Mouse (Mus musculus): ENCODE results near the gene Gm20388.
A peak's percentile ranks its signal among the peaks of the same experiment; 100 is the strongest.

Gm20388 gene

GRCm38 (mm10) chr8:121705174-121705573, 1794.5 kb downstream of the Gm20388 start:
- DNase-seq (ENCODE audit: low spot score in 2 of 2): no peak

GRCm38 (mm10) chr8:121706956-121707355, 1796.3 kb downstream of the Gm20388 start:
- DNase-seq (ENCODE audit: low spot score in 2 of 2): no peak

GRCm38 (mm10) chr8:121708406-121708805, 1797.8 kb downstream of the Gm20388 start:
- no peak for DNase-seq (ENCODE audit: low spot score in 2 of 2)

DNA sequence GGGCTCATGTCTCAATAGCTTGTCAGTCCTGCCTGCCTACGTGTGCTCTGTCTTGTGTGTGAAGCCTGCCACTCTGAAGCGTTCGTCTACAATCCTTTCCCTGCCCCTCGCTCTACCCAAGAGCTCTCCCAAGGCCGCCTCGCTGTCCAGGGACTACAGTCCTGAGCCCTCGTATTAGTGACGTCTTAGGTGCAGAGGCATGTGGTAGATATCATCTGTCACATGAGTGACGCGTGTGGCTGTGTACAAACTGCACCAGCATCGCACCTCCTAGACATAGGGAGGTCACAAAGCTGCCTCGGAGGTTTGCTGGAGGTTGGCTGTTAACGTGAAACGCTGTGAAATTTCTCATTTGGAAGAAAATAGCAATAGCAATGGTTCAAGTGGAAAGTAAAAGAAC, 1806.9 kb downstream of the Gm20388 start:
- DNase-seq (ENCODE audit: low spot score in 2 of 2): no peak

DNA sequence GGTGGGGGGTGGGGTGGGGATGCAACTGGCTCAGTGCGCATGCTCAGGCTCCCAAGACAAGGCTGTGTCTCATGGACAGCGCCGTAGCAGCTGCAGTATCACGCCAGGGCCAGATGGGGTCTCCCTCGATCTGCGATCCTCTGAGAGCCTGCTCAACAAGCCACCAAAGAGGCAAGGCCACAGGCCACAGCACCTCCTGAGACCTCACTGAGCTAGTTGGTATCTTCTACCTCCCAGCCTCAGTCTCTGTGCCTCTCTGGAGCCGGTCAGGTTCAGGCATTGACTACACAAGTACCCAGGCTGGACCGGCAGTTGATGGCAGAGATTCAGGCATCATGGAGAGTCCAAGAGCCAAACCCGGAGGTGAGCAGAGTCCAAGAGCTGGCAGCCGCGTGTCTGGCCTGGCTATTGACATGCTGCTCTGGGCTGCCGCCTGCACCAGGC, 1807.4 kb downstream of the Gm20388 start:
- peak; percentile 38 to 69 for DNase-seq (ENCODE audit: low spot score in 2 of 2)

DNA sequence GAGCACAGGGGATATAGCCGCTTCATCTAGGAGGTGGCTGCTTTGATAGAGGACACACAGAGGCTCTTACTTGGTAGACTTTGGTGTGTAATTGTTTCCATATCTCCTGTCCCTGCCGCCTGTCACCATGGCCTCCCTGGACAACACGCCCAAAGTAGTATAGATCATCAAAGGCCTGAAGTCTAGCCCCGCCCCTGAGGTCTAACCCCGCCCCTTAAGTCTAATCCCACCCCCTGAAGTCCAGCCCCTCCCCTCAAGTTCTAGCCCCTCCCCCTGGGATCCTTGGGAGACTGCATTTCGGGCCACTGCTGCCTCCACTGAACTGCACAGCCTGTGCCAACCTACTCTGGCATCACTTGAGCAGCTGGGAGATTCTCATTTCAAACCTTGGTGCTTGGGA, 1808.3 kb downstream of the Gm20388 start:
- no peak for DNase-seq (ENCODE audit: low spot score in 2 of 2)

- no peak for DNase-seq (ENCODE audit: low spot score in 2 of 2)
Observed at GRCm38 (mm10) chr8:121721072-121721471, 1810.4 kb downstream of the Gm20388 start.

DNA sequence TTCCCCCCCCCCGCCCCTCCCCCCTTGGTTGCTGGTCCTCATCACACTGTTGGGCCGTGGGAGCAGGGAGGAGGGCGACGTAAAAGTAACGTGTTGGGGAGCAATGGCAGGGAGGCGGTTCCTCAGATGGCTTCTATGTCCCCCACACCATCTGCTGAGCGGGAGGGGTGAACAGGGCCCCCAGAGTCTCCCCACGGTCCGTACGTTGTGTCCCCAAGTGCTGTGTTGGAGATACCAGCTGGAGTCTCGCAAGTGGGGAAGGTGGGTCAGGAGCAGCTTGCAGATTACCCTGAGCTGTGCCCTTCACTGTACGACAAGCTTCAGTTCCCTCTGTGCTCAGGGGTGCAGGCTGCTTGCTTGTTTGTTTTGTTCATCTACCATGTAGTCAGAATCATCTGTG, 1813.2 kb downstream of the Gm20388 start:
- DNase-seq (ENCODE audit: low spot score in 2 of 2): no peak

DNA sequence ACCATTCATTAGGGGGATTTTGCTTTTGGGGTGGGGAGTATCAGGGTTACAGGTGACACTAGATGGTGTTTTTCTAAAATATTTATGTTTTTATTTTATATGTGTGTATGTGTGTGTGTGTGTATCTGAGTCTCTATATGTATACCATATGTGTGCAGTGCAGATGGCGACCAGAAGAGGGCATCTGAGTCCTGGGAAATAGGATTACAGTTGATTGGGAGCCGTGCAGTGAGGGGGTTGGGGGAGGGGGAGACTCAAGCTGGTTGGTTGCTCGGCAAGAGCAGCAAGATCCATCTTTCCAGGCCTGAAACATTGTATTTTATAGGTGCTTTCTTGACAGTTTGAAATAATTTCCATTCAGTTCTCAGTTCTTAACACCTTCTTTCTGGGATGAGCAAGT, 1816.5 kb downstream of the Gm20388 start:
- DNase-seq (ENCODE audit: low spot score in 2 of 2): no peak

DNA sequence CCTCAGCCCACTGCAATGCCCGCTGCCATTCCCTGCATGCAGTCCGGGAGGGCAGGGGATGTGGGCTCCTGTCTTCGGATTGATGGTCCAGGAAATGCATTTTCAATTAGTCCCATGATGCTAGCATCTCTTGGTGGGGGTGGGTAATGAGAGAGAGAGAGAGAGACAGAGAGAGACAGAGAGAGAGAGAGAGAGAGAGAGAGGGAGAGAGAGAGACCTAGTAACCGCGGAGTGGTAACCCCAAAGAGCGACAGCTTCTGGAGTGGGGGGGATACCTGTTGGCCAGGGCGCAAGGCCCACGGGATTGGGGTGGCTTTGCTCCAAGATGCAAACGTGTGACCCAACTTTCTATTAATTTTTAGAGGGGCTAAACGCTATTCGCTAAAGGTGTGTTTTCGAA, 1818.7 kb downstream of the Gm20388 start, which contains the start of gene Jph3:
Gene Jph3, plus strand, starts transcription at position 301 of the 400 bp plus-strand sequence.
- no peak for DNase-seq (ENCODE audit: low spot score in 2 of 2)

- no peak for DNase-seq (ENCODE audit: low spot score in 2 of 2)
Observed at GRCm38 (mm10) chr8:121729754-121730153, 1819.1 kb downstream of the Gm20388 start.

- no peak for DNase-seq (ENCODE audit: low spot score in 2 of 2)
Observed at GRCm38 (mm10) chr8:121730170-121730569, 1819.5 kb downstream of the Gm20388 start.

DNA sequence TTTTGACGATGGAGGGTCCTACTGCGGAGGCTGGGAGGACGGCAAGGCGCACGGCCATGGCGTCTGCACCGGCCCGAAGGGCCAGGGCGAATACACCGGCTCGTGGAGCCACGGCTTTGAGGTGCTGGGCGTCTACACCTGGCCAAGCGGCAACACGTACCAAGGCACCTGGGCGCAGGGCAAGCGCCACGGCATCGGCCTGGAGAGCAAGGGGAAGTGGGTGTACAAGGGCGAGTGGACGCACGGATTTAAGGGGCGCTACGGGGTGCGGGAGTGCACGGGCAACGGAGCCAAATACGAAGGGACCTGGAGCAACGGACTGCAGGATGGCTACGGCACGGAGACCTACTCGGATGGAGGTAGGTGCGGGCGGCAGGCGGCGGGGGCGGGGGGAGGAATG, 1820.0 kb downstream of the Gm20388 start:
- no peak for DNase-seq (ENCODE audit: low spot score in 2 of 2)

DNA sequence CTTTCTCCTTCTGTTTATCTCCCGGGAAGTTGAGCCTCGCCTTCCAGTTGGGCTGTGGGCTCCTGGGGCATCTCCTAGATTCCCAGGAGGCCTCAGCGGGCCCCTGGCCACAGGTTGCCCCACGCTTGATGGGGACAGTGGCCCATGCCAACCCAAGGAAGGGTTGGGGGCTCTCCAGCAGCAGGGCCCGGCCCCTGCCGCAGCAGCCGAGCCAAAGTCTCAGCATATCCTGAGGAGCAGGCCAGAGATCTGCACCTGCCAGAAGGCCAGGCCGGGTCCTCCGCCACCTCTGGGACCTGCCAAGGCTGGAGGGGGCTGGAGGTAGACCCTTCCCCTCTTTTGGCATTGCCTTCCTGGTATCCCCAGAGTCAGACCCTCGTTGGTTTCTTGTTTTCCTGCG, 1820.4 kb downstream of the Gm20388 start:
- no peak for DNase-seq (ENCODE audit: low spot score in 2 of 2)

DNA sequence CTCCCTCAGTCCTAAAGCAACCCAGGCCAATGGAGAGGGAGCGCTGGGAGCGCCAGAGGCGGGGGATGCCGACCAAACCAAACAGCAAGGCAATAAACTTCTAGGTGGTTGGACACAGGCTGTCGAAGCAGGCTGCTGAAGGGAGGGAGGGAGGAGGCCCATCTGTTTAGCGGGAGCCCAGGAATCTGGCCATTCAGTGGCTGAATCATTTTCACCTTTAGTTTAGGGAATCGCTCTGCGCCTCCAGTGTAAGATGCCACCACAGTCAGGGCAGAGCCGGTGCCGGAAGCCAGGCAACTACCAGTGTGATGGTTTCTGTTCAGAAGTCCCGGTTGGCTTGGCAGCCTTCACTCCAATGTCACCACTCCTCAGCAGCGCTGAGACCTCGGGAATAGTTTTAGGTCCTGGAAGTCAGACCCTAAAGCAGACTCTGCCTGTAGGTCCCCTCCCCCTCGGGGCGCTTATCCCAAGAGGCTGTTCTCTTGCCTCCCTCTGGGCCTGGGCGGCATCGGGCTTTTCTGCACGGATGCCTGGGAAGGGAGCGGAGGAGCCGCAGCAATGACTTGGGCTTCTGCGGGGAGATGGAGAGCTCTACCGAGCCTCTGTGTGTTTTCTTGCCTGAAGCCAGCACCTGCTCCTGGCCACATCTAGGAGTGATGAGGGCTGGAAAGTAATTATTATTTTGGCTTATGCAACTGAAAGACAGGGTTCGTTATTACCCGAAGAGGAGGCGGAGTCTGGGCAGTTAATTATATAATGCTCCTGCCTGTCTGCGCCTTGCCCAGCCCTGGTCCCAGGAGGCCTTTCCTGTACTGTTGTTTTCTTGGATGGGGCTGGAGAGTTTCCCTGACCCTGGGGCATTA, 1821.1 kb downstream of the Gm20388 start:
- DNase-seq (ENCODE audit: low spot score in 2 of 2): no peak

DNA sequence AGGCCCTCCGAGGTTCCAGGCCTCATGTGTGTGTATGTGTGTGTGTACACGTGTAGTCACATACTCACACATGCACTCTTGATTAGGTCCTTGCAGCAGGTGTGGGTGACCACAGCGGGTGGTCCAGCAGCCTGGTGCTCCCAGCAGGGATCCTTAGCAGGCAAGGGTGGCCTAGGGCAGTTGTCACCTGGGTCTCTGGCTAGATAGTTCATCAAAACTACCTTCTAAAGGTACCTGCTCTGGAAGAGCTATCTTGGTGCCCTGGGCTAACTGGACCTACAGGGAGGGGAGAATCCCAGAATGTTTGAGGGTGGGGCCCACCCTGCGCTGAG, 1821.7 kb downstream of the Gm20388 start:
- no peak for DNase-seq (ENCODE audit: low spot score in 2 of 2)

- DNase-seq (ENCODE audit: low spot score in 2 of 2): no peak
Observed at GRCm38 (mm10) chr8:121734262-121734661, 1823.6 kb downstream of the Gm20388 start.

- DNase-seq (ENCODE audit: low spot score in 2 of 2): no peak
Observed at GRCm38 (mm10) chr8:121736236-121736635, 1825.6 kb downstream of the Gm20388 start.

DNA sequence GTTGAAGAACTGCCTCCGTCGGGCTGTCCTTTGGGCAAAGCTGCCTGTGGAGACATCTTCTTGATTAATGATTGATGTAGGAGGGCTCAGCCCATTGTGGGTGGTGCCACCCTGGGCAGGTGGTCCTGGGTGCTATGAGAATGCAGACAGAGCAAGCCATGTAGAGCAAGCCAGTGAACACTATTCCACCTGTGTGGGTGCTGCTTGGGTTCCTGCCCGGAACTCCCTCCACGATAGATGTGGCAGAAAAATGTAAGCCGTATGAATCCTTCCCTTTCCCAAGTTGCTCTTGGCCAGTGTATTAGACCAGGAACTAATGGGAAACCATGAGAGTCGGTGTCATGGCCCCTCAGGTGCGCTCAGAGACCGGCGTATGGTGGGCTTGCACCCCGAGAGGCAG, 1830.1 kb downstream of the Gm20388 start:
- no peak for DNase-seq (ENCODE audit: low spot score in 2 of 2)

- no peak for DNase-seq (ENCODE audit: low spot score in 2 of 2)
Observed at GRCm38 (mm10) chr8:121749501-121749900, 1838.9 kb downstream of the Gm20388 start.

DNA sequence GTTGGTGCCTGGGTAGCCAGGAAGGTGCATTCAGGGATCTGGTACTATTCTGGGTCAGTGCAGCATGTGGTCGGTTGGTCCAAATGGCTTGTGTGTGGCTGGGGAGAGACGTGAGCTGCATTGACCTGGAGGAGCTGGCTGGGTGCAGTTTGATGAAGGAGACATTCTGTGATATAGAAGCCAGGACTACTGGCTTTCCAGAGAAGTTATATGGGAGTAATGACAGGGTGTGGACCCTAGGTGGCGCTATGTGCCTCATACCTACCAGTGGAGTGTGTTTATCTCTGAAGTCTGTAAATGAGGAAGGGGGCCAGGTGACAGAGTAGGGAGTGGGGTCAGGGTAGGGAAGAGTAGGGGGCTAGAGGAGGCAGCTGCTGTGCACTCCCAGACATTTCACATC, 1839.9 kb downstream of the Gm20388 start:
- no peak for DNase-seq (ENCODE audit: low spot score in 2 of 2)

GRCm38 (mm10) chr8:121751407-121751806, 1840.8 kb downstream of the Gm20388 start:
- peak; percentile 79 to 90 for DNase-seq (ENCODE audit: low spot score in 2 of 2)

GRCm38 (mm10) chr8:121758470-121758869, 1847.8 kb downstream of the Gm20388 start:
- no peak for DNase-seq (ENCODE audit: low spot score in 2 of 2)

GRCm38 (mm10) chr8:121760484-121760883, 1849.8 kb downstream of the Gm20388 start:
- DNase-seq (ENCODE audit: low spot score in 2 of 2): no peak
